Mouse (Mus musculus) CD4-positive, CD25-positive, alpha-beta regulatory T cell, adult 2 months (primary cell): ENCODE results near the gene Gpx8.
A peak's percentile ranks its signal among the peaks of the same experiment; 100 is the strongest.

Source experiments
- DNase-seq: peaks from one replicate; pipeline ENCODE4 v3.0.0-alpha.2; 2012; ENCODE audit warnings: low read depth, low spot score

Gene Gpx8

DNA sequence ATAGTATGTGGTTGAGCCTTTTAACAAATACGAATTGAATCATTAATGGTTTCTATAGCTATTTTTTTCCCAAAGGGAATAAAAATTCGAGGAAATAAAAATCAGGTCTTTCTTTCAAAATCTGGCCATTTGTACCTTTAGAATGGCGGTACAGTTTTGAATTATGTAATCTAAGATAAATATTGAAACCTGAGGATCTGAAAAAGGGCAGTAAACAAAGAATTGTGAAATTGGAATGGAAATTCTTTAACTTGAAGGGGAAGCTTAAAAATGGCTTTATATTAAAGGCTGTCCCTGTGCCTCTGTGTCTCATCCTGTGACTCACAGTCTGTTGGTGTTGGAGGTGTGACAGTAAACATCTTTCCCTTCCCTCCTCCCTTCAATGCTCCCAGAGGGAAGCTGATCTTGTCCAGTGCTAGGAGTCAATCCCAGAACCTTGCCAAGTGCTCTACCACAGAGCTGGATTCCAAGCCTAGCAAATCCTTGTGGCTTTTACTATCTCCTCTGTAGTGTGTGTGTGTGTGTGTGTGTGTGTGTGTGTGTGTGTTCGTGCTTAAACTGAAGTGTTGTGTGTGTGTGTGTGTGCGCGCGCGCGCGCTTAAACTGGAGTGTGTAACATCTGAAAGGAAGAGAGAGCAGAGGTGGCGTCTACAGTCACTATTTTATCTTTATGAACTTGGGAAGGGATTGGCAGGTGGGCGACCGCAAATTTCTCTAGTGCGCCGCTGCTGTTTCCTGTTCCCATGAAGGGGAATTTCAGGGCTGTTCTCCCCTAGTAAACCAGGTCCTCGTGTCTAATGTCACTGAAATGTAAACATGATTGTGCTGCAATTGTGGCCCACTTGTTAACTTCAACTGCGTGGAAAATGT lies 22.7 kb downstream of the Gpx8 start:
- DNase-seq = peak; percentile 52

DNA sequence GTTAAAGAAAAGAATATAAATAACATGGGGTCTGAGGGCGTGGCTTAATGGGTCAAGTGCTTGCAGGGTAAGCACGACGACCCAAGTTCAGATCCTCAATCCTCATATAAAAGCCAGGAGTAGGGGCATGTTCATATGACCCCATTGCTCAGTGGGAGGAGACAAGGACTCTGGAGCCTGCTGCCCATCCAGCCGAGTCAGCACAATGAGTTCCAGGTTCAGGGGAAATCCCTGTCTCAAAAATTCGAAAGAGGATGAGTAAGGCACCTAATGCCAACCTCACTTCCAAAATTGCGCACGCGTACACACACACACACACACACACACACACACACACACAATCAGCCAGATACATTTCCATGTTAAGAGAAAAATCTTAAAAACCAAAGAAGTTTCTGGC lies 23.7 kb downstream of the Gpx8 start:
- DNase-seq = peak; percentile 24

DNA sequence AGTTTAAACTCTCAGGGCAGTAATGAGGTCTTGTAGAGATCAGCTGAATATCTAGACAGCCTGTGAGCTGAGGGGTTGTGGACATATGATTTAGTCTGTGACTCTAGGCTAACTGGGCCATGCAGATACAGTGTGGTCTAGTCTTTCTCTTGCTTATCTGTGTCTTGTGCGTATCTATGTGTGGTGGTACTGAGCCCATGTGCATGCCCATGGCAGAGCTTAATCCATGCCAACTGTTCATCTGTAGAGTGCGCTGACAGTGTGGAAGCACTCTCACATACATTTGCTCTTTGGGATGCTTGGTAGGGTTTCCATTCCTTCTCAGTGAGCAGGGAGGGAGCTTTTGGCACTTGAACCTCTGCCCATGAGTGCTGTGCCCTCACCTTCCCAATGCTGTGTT lies 24.7 kb downstream of the Gpx8 start:
- no peak for DNase-seq

DNA sequence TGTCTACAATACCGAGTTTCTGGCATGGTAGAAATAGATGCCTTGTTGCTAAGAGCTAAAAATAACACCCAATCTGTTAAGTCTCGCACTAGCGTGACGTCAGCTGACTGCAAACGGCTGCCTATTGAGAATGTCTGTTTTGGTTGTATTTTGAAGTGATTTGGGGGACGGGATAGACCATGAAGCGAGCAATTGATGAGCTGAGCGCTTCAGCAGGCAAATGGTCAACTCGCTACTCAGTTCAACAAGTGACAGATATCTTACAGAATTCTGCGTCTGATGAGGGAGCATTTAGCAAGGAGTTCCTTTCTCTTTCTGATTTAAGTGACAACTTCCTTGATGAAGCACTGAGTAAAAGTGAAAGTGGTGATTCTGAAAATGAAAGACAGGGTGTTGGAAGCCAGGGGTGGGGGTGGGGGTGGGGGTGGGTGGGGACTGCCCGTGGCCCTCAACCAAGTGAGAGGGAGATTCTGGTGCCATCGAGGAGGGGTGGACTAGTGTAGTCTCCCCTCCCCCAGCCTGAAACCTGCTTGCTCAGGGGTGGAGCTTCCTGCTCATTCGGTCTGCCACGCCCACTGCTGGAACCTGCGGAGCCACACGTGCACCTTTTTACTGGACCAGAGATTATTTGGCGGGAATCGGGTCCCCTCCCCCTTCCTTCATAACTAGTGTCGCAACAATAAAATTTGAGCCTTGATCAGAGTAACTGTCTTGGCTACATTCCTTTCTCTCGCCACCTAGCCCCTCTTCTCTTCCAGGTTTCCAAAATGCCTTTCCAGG lies 32.8 kb downstream of the Gpx8 start:
- peak; percentile 82 for DNase-seq

DNA sequence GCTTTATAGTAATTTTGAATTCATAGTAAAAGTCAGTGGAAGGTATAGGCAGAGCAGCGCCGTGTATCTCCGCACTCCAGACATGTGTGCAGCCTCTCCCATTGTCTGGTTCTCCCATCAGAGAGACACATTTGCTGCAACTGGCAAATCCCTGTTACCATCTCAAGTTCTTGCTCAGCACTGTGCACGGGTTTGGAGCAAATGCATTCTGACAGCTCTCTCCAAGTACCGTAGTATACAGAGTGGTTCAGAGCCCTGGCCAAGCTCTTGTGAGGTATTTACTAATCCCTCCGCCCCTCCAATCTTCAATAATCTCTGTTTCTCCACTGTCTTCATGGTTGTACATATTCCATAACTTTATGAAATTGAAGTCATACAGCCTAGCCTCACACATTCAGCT lies 33.5 kb downstream of the Gpx8 start:
- DNase-seq = peak; percentile 15

DNA sequence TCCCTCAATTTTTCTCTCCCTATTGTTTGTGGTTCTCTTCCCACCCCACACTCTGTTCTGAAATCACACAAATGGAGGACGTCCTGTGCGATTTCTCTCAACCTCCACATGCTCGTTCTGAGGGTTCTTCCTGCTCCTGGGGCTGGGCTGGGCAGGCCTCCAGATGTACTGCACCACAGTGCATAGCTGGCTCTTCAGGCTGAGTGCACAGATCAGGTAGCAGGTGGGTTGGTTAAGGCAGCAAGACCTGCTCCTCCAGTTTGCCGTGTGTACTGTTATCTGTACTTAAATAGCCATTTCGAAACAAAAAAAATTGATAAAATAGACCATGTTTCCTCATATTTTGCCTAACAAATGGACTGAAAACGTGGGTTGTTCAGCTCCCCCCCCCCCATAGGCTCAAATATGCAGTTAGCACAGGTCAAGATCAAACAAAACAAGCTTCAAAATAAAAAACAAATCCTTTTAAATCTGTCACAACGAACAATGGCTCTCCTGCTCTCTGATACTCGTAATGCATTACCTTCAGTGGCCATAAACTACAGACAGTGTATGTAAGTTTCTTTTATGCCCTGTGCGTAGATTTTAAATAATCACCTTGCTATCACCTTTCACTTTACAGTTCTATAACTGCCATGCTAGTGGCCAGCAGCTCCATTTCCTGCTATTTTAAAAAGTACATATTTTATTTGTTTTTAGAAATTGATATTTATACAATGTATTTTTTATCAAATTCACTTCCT lies 45.5 kb downstream of the Gpx8 start:
- no peak for DNase-seq

DNA sequence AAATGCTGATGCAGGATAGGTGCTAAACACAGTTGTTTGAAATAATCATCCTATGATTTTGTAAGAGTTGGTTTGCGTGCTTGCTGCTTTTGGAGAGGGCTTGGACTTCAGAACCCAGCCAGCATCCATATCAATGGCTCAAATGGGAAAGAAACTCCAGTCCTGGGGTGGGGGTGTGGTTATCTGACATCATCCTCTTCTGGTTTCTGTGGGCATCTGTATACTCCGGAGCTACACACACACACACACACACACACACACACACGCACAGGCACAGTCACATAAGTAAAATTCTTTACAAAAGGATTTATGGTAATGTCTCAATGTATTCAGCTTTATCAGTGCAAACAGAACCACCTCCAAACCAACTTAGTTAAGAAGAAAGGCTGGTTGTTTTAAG lies 46.1 kb downstream of the Gpx8 start:
- no peak for DNase-seq

DNA sequence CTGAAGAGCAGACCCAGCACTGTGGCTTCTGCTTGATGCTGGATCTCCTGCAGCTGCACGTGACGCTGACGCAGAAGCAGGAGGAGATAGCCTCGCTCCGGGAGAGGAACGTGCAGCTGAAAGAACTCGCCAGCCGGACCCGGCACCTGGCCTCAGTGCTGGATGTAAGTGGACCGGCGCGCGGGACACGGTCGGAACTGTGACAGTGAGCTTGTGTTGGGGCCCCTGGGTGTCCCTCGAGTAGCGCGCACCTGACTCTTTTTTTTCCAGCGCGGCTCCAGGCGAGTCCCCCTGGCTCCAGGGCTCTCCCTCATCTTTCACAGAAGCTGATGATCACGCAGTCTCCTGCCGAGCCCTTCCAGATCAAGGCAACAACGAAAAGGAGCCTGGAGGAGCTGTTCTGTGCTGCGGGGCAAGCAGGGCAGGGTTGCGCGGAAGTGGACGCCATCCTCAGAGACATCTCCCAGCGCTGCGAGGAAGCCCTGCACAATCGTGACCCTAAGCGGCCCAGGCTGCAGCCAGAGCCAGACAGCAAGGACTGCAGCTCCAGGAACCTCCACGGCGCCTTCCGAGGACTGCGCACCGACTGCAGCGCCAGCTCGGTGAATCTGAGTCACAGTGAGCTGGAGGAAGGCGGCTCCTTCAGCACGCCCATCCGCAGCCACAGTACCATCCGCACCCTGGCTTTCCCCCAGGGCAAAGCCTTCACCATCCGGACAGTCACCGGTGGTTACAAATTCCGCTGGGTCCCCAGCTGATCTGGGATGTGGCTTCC lies 47.6 kb downstream of the Gpx8 start:
- peak; percentile 53 for DNase-seq

DNA sequence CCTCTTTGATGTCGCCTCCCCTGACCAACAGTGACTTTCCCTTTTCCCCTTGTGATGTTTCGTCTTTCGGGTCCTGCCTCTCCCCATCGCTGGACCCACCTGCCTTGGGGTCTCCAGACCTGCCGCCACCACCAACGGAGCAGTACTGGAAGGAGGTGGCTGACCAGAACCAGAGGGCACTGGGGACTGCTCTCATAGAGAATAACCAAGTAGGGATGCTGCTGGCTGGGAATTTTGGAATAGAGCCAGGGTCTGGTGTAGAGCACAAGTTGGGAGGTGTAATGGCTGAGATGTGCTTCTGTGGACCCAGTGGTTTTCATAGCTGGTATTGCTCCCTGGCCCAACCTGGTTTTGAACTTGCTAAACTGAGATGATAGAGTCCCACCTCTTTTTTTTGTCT lies 48.8 kb downstream of the Gpx8 start:
- DNase-seq = no peak

DNA sequence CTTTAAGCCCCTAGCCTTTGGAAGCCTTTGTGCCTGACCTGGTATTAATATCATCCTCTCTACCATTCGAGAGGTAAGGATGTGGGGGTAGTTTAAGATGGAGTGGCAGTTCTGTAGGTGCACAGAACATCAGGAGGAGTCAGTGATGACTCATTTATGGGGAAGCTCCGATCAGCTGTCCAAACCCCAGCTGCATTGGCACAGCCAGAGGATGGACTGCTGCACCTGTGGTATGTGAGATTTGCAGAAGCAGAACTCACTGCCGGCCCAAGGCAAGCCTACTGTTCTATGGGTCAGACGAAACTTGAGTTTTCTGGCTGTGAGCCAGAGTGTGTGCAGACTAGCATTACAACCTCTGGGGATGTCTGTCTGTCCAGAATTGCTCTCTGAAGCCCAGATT lies 49.8 kb downstream of the Gpx8 start:
- DNase-seq = no peak

DNA sequence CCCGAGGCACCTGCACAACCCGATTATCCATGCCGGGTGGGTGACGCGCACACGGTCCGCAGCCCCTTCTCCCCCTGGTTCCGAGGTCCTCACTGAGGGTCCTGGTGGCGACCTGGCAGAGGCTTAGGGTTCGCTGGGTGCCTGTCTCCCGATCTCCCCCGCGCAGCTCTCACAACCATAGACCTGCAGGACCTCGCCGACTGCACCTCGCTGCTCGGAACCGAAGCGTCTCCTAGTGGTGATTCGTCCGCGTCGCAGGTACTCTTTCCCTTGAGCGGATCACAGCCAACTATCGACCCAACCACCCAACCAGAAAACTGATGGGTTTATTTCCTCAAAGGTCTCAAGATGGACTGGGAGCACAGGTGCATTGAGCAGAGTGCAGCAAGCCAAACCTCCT lies 52.0 kb downstream of the Gpx8 start:
- DNase-seq = peak; percentile 89

DNA sequence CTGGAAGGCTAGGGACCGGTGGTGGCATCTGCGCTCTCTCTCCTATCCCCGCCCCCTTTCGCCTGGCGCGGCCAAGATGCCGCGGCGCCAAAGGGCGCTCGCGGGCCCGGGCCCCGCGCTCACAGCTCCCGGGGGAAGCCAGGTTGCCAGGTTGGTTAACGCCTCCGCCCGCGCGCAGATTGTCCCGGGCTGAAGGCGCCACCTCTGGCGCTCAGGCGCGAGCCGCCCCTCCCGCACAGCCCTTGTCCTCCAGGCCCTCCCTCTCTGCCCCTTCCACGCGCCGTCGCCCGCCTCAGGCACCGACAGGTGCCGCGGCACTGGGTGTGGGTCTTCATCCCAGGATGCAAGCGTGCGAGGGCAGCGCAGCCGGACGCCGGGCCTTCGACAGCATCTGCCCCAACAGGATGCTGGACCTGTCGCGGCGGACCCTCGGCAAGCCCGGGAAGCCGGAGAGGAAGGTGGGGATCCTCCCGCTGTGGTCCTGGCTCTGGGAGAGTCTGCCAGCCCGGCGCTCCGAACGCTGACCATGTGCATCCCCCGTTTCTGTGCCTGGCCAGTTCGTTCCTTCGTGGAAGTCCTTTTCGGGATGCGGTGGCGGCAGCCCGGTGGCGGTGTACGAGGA lies 52.6 kb downstream of the Gpx8 start, which contains the start of gene Mcidas:
Mcidas (plus strand) TSS at position 315 of the 622 bp plus-strand sequence.
- peak; percentile 58 for DNase-seq
